Mouse (Mus musculus): ENCODE results near the gene Nr1i3.

Nr1i3 gene

DNA sequence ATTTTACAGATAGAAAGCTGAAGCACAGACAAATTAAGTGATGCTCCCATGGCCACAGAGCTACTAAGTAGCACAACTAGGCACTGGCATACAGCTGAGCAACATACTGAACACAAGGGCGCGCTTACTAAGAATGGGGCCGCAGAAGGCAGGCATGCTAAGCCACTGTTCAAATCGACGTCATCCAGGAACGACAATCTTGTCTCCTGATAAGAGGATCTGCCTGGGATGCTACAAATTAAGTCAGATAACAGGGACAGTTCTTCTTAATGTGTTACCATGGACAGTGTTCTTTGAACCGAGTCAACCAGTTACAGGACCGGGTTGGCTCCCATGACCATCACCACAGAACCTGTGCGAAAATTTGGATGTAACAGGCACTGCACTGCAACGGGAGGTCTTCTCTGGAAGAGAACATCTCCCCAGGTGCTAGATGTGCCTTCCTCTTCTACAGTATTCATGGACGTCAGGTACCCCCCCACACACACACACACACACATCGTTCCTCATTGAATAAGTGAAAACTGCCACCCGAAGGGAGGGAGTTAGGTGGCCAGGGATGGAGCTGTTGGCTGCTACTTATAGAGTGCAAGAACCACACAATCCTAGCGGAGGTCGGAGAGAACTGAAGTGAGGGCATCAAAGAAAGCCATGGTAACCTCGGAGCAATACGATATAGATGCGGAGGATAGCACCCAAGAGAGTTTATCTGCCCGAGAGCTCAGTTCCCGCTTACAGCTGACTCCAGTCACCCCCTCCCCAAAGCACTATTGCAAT is 18.5 kb upstream of the Nr1i3 start:
- no peak for DNase-seq (ENCODE audit: low spot score in 2 of 2)

DNA sequence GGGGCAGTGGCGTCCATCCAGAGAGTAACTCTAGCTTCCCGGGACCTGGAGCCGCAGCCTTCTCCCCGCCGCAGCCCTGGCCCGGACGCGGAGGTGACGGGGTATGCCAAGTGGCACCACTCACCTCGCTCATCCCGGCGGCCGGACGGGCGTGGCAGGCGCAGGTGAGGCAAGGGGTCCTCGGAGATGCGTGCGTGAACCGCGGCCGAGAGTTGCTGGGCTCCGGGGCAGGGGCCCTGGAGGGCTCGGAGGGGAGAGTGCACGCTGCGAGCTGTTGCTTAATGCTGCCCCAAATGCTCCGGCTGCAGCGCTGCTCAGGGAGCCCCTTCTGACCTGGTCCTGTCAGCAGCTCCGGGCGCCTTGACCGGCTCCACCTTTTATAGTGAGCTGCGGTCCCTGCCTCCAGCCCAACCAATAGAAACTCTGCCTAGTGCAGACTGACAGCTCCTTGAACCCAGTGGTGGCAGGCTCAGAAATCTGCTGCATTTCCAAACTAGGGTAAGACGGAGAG is 17.8 kb upstream of the Nr1i3 start, which contains the start of gene Pcp4l1:
TSS of gene Pcp4l1 (minus strand) at position 382 of the 511 bp plus-strand sequence.
- no peak for DNase-seq (ENCODE audit: low spot score in 2 of 2)

DNA sequence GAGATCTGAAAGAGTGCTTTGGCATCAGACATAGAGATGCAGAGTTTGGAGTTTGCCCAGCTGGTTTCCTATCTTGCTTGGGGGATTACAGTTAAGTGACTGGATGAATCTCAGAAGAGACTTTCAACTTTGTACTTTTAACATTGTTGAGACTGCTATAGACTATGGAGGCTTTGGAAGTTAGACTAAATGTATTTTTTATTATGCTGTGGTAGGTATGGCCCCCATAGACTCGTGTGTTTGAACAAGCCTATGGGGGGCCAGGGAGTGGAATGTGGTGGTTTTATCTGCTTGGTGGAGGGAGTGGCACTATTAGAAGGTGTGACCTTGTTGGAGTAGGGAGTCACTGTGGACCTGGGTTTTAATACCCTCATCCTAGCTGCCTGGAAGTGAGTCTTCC is 14.2 kb upstream of the Nr1i3 start:
- no peak for DNase-seq (ENCODE audit: low spot score in 2 of 2)

DNA sequence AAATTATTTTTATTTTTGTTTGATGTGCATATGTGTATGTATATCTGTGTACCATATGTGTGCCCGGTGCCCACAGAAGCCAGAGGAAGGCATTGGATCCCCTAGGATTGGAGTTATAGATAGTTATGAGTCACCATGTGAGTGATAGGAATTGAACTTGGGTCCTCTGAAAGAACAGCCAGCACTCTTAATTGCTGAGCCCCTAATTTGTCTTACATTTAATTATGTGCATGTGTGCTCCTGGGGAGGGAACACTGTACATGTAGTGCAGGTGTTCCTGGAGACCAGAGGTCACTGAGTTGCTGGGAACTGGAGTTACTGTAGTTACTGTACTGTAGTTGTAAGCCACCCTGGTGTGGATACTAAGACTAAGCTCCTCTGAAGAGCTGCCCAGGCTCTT is 13.0 kb upstream of the Nr1i3 start:
- DNase-seq (ENCODE audit: low spot score in 2 of 2): no peak

DNA sequence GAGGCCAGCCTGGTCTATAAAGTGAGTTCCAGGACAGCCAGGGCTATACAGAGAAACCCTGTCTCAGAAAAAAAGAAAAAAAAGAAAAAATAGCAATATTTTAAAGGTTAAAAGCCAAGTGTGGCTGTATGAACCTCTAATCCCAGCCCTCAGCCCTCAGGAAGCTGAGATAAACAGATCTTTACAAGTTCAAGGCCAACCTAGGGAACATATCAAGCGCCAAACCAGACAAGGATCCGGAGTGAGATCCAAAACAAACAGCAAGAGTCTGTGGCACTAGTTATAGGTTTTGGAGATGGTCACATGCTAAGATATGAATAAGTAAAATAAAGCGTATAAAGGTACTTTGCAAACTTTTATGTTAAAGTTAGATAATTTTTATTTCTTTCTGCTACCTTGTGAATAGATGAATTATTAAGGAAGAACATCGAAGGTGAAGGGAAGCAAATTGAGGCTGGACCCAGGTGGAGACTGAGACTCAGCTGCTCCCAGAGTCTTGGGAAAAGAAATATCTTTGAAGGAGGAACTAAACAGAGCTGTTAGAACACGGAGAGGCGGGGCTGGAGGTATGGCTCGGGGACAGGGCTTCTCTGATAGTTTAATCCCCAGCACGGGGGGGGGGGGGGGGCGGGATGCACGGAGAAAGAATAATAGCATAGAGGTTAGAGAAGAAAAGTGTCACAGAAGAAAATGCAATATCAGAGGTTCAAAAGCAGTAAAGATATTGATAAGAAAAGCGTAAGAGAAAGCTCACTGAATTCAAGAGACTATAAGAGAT is 10.1 kb upstream of the Nr1i3 start:
- no peak for DNase-seq (ENCODE audit: low spot score in 2 of 2)

DNA sequence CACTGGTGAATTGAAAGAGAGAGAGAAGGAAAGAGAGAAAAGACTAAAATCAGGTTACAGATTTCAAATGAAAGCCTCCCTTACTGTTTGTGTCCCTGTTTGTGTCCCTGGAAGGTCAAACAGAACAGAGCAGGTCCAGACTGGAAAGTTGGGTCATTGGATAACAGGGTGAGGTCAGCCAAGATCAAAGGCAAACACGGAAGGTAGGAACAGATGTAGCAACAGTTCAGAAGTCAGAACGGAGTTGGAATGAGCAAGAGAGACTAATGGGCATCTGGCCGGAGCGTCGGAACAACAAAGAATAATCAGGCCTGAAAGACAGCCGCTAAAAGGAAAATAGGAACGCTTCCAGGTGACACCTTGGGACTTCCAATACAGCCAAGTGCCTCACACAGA is 9.5 kb upstream of the Nr1i3 start:
- no peak for DNase-seq (ENCODE audit: low spot score in 2 of 2)

DNA sequence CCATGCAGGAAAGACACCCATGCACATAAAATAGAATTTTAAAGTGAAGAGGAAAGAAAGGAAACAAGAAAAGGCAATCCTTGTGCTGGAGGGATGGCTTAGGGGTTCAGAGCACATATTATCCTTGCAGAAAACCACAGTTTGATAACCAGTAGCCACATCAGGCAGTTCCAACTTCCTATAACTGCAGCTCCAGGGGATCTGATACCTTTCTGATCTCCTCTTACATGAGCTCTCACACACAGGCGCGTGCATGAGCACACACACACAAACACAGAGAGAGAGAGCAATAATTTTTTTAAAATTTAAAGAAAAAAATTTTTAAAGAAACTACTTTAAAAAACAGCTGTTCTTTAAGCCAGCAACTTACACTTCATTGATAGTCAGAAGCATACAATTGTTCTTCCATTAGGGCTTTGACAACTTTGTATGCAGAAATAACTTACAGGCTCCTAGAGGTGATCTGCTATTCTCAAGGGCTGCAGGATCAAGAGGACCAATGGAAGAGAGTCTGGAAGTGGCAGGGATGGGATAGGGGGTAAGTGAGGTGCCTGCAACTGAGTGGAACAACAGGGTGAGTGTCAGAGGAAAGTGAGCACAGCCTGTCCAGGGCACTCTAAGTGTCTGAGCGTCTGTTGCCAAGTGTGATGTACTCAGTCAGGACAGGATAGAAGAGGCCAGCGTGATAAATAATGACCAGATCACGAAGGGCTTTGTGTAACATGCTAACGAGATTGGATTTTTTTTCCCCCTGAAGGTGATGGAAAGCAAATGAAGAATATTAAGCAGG is 7.9 kb upstream of the Nr1i3 start:
- DNase-seq (ENCODE audit: low spot score in 2 of 2): no peak

DNA sequence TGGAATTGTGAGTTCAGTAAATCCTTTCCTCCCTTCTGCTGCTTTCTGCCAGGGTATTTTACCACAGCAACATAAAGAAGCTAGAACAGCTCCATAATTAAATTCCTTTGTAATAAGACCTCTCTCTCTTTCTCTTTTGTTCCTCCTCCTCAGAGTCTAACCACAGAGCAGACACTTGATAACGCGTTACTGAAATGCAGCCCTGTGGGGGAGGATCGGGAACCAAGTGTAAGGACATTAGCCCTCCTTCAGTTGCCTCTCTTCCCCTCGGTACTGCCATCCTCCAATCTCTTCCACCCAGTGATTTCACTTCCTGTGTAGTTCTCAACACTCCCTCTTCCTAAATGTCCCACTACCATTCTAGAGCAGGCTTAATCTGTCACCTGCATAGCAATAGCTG is 4.4 kb upstream of the Nr1i3 start:
- DNase-seq (ENCODE audit: low spot score in 2 of 2): no peak

DNA sequence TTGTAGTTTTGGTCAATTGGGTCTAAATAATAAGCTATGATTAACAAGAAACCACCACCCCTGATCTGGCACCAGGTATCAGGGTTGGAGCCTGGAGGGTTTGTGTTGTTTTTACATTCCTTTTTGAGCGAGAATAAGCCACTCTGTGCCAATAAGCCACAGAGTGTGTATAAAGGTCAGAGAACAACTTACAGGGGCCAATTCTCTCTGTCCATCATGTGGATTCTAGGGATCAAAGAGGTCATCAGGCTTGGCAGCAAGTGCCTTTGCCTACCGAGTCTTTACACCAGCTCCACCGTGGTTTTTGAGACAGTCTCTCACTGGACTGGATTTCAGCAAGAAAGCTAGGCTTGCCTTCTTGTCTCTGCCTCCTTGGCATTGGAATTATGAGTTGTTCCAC is 916 bp upstream of the Nr1i3 start:
- no peak for DNase-seq (ENCODE audit: low spot score in 2 of 2)

DNA sequence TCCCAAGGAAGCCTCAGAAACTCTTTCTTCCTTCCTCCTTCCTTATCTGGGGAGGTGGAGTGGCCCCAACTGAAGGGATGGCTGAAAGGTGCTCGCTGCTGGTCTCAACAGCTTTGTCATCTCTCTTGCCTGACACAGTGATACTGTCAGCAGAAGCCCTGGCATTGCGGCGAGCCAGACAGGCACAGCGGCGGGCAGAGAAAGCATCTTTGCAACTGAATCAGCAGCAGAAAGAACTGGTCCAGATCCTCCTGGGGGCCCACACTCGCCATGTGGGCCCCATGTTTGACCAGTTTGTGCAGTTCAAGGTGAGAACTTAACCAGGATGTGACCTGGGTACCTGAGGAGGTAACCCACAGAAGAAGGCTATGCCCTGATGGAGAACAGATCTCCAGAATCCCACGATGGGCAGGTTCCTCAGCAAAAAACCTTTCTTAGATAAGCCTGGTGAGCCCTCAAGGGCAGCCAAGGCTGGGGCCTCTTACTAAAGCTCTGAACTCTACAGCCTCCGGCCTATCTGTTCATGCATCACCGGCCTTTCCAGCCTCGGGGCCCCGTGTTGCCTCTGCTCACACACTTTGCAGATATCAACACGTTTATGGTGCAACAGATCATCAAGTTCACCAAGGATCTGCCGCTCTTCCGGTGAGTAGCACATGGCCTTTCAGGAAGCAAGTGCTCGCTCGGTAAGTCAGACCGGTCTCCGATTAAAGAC is 2.6 kb downstream of the Nr1i3 start:
- DNase-seq (ENCODE audit: low spot score in 2 of 2): no peak

DNA sequence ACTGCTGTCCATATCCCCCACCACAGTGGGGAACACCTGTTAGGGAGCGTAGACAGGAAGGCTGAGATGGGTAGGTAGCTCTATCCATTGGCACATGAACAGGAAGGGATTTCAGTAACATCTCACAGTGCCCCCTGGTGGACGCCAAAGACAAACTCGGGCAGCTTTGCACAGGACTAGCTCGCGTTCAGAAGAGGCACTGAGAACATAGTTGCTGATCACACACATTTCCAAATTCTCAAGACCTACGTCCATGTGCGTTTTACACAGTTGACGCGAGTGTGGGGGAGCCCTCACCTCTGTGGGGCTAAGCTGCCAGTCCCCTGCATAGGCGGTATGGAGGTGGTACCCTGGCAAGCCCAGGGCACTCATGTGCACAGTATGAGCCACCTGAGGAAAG is 7.1 kb downstream of the Nr1i3 start:
- peak; percentile 80 to 91 for DNase-seq (ENCODE audit: low spot score in 2 of 2)

DNA sequence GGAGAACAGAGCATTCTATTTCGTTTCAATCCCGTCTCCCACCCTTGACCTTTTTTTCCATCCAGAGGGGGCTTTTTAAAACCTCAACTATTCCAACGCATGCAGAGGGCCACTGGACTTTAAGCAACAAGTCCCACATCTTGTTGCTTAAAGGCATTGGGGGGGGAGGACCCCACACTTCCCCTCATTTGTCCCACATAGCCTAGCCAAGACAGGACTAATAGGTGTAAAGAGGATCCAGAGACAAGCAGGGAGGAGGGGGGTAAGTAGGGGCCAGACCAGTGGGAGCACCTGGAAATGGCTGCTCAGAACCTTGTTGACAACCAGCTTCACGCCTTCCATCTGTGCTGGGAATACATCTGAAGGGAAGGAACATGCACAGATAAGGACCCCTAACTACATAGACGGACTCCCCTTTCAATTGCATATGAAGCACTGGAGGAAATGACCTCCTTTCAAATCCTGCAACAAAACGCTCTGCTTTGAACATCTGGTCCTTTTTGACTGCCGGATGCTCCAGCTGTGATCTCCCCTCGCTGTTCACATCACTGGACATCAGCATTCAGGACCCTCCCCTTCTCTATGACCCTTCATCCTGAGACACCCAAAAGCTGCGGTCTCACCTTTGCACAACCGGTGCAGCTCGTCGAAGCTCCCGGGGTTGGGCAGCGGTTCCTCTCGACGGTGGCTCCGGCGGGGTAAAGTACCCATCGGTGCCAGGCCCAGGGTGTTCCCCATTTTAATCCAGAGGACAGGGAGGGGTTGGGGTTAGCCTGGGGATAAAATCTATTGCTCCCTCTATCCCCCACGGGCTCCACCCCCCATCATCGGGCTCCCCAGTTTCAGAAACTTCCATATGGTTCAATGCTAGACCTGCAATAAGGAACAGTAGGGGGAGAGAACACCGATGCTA is 7.8 kb downstream of the Nr1i3 start:
- peak in 1 of 2 experiments; percentile 39 for DNase-seq (ENCODE audit: low spot score in 2 of 2)

DNA sequence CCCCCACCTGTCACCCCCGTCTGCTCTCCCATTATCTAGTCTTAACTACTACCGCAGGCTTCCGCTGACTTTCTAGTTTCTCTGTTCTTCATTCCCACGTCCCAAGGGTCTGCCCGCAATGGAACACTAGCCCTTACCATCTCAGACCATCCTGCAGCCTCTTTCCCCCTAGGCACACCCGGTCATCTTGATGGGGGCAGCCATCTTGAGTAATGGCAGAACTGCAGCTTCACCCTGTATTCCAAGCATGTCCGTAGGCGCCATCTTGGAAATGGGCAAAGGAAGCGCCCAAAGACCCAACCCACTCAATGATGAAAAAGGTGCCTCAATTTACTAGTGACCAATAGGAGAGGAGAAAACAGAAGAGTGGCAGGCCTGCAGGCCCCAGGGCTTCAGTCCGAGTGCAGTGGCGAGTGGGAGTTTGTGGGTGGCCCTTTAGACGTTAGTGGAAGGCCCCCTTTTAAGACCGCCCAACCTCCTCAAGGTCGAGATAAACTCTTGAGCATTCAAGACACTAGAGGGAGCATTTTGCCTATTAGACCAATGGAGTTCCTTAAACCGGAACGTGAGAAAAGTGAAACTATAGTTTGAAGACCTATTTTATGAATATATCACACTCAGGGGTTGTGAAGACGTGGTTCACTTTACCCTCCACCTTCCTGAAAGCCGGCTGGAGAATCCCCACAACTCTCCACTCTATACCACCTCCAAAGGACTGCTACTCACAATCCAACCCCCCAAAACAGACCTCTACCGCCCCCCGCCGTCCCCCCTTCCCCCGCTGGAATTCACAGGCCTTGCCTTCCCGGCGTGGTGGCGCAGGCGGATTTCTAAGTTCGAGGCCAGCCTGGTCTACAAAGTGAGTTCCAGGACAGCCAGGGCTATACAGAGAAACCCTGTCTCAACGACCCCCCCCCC is 8.7 kb downstream of the Nr1i3 start, which contains the start of gene Tomm40l:
TSS of gene Tomm40l (minus strand) at position 277 of the 918 bp plus-strand sequence.
- peak; percentile 78 to 88 for DNase-seq (ENCODE audit: low spot score in 2 of 2)

DNA sequence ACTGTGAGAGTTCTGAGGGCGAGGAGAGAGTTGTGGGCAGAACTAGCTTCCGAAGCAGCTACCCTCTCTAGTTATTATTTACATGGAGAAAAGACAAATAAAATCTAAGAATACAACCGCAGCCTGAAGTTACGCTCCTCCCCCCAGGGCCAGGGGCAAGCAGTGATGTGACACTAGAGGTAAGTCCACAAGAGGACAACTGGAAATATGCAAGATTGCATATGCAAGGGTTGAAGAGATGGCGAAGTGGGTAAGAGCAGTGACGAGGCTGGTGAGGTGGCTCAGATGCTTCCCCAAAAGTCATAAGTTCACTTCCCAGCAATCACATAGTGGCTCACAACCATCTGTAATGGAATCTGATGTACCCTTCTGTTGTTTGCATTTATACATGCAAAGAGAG is 9.4 kb downstream of the Nr1i3 start:
- DNase-seq (ENCODE audit: low spot score in 2 of 2): no peak

DNA sequence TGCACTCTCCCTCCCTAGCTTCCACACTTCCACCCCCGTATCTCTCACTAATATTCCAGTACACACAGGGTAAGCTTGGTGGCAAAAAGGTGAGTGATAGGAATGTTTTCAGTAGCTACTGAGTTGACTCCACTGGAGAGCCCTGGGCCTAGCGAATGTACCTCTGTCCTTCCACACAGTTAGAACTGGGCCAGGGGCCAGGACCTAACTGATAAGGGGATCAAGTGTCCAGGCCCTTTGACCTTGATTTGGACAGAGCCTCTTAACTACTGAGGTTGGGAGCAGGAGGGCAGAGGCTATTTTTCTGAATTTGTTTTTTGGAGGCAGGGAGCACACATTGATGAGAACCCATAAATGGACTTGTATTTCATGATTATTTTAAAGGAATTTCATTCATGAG is 10.0 kb downstream of the Nr1i3 start:
- no peak for DNase-seq (ENCODE audit: low spot score in 2 of 2)

DNA sequence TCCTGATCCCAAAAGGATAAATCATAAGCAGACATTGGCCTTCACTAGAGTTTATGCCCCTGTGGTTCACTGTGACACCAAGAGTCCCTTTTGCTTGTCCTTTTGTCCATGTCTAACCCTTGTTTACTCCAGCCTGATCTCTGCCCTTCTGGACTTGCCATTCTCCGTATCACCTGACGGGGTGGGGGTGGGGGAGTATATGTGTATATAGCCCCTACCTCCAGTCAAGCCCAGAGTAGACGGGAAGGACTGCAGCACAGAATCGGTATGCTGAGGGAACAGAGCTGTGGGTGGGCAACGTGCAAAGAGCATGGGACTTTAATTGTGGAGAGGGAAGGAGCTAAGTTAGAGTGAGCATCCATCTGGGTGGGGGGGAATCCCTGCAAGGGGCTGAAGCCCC is 11.1 kb downstream of the Nr1i3 start, which contains the start of gene Apoa2:
TSS of gene Apoa2 (plus strand) at position 198 of the 400 bp plus-strand sequence.
- no peak for DNase-seq (ENCODE audit: low spot score in 2 of 2)

DNA sequence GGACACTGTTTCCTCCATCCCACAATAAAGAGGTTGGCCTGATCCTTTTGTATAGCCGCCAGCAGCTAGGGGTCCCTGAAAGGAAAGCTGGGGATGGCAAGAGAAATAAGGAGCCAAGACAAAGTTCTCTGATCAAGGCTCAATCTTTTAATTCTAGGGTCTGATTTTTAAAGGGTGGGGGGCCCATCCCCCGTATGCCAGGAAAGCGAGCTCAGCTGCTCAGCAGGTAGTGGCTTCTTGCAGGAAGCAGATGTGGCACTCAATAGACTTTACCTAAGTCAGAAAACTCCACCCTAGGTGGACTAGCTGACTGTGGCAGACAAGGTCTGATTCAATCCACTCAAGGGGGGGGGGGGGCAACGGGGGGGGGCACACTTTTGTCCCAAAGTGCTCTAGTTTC is 13.0 kb downstream of the Nr1i3 start:
- no peak for DNase-seq (ENCODE audit: low spot score in 2 of 2)

DNA sequence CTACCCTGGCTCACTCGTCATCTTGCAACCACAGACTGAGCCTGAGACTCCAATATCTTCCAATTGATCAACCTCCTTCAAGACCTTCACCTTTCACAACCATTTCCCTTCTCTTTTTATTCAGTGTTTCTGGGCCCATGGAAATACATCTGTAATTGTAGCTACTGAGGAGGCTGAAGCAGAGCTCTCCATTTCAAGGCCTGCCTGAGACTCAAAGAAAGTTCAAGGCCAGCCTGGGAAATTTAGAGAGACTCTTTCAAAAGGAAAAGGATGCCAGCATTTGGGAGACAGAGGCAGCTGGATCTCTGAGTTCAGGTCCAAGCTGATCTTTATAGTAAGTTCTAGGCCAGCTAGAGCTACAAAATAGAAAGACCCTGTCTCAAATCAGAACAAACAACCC is 14.1 kb downstream of the Nr1i3 start:
- DNase-seq (ENCODE audit: low spot score in 2 of 2): no peak

DNA sequence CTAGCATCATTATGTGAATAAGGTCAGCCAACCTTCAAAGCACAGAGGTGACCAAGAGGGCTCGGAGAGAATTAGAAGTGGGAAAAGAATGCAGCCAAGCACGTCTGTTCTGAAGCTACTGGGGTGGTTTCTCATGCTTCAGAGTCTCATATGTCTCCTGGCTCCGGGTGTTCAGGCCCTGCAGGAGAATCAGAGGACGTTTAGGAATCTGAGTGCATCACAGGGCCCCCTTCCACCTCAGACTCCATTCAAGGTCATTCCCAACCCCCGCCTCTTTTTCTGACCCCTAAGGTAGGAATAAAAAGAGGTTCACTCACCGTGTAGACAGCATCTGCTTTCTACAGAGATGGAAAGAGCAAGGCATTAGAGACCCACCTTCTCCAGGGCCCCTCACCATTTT is 16.0 kb downstream of the Nr1i3 start:
- DNase-seq (ENCODE audit: low spot score in 2 of 2): no peak

Measured in spleen, postnatal 10 days (tissue).